Mouse (Mus musculus) CH12.LX (cell line): ENCODE measurements at regions not wholly inside any gene's neighbourhood (a gene's known extent, or its start where the extent isn't known, plus 50 kb on each side); places are given as distances from the start of the nearest gene placed in this dataset.

ENCODE experiments used
- DNase-seq: peaks from one replicate; pipeline ENCODE4 v3.0.0-alpha.2; 2013; ENCODE audit errors: extremely low read depth
- H3K27ac ChIP-seq: 2 replicates; pipeline ENCODE4 v1.5.1; 2012; ENCODE audit warnings: low read depth, mild to moderate bottlenecking, control low read depth, moderate library complexity; ENCODE audit not compliant: insufficient read depth
- H3K27me3 ChIP-seq: replicated peaks from 2 replicates; pipeline ENCODE3; 2012; ENCODE audit warnings: inconsistent platforms
- H3K36me3 ChIP-seq, 2 experiments: replicated peaks in 1 of 2; 2 replicates each; pipeline versions ENCODE3 to v1.6.1; 2012; ENCODE audit warnings: inconsistent platforms in 1 of 2, low read length in 1 of 2, mild to moderate bottlenecking in 1 of 2, mixed read lengths in 1 of 2, moderate library complexity in 1 of 2; ENCODE audit not compliant: control insufficient read depth in 1 of 2, insufficient read depth in 1 of 2
- H3K4me1 ChIP-seq, 2 experiments: 2 replicates each; pipeline ENCODE4 v1.6.1; 2012; ENCODE audit warnings: inconsistent platforms in 1 of 2, moderate library complexity in 1 of 2; ENCODE audit not compliant: insufficient read depth in 2 of 2, control insufficient read depth in 1 of 2
- H3K4me2 ChIP-seq: 2 replicates; pipeline ENCODE4 v1.6.1; 2012; ENCODE audit warnings: low read depth, mild to moderate bottlenecking, control low read depth; ENCODE audit not compliant: poor library complexity, insufficient read depth, severe bottlenecking
- H3K4me3 ChIP-seq, 3 experiments: fragments of 150-350 bp in 1 of 3; sonication (generic) in 1 of 3; replicated peaks in 1 of 3; 2 replicates each; pipeline versions ENCODE3 to v1.5.1; 2011 to 2012; ENCODE audit warnings: low read depth in 2 of 3, low read length in 2 of 3, mild to moderate bottlenecking in 2 of 3, moderate library complexity in 2 of 3, control low read depth in 1 of 3, improper control_type of control experiment in 1 of 3, inconsistent platforms in 1 of 3, mixed read lengths in 1 of 3; ENCODE audit not compliant: poor library complexity in 1 of 3
- H3K79me2 ChIP-seq: replicated peaks from 2 replicates; pipeline ENCODE4 v1.6.1; 2012; ENCODE audit warnings: mild to moderate bottlenecking, moderate library complexity; ENCODE audit not compliant: control insufficient read depth, poor library complexity, insufficient read depth, severe bottlenecking; ENCODE audit errors: extremely low read depth
- H3K9ac ChIP-seq: 2 replicates; pipeline ENCODE4 v1.6.1; 2012; ENCODE audit warnings: low read depth, mild to moderate bottlenecking, control low read depth, moderate library complexity; ENCODE audit not compliant: insufficient read depth
- H3K9me3 ChIP-seq: replicated peaks from 2 replicates; pipeline ENCODE3; 2012; ENCODE audit warnings: low read length, inconsistent platforms, mixed read lengths
- CHD1 ChIP-seq: IDR thresholded peaks from 2 replicates; pipeline ENCODE4 v1.6.1; 2012; ENCODE audit warnings: low read depth, low read length, improper control_type of control experiment, inconsistent platforms
- CHD2 ChIP-seq: IDR thresholded peaks from 2 replicates; pipeline ENCODE4 v1.6.1; 2011; ENCODE audit warnings: low read length, improper control_type of control experiment
- CTCF ChIP-seq, 2 experiments: IDR thresholded peaks in 1 of 2; conservative IDR thresholded peaks in 1 of 2; 2 replicates each; pipeline ENCODE4 v1.5.1; 2011 to 2012; ENCODE audit warnings: low read depth in 2 of 2, low read length in 2 of 2, improper control_type of control experiment in 1 of 2, inconsistent platforms in 1 of 2, mild to moderate bottlenecking in 1 of 2, moderate library complexity in 1 of 2
- E2F4 ChIP-seq: IDR thresholded peaks from 2 replicates; pipeline ENCODE4 v1.6.1; 2011; ENCODE audit warnings: low read depth, low read length, improper control_type of control experiment; ENCODE audit not compliant: insufficient replicate concordance
- ETS1 ChIP-seq: conservative IDR thresholded peaks from 2 replicates; pipeline ENCODE4 v1.6.1; 2012; ENCODE audit warnings: low read depth, mild to moderate bottlenecking, inconsistent platforms, low read length, improper control_type of control experiment, moderate library complexity
- HCFC1 ChIP-seq: IDR thresholded peaks from 2 replicates; pipeline ENCODE4 v1.6.1; 2012; ENCODE audit warnings: low read depth, mild to moderate bottlenecking, inconsistent platforms, low read length, improper control_type of control experiment
- IRF4 ChIP-seq: IDR thresholded peaks from 2 replicates; pipeline ENCODE4 v1.6.1; 2014; ENCODE audit warnings: low read depth, mild to moderate bottlenecking, inconsistent platforms, low read length, improper control_type of control experiment
- JUND ChIP-seq: conservative IDR thresholded peaks from 2 replicates; pipeline ENCODE4 v1.6.1; 2011; ENCODE audit warnings: low read depth, low read length, improper control_type of control experiment
- KAT2A ChIP-seq: IDR thresholded peaks from 2 replicates; pipeline ENCODE4 v1.6.1; 2012; ENCODE audit warnings: low read length, improper control_type of control experiment, inconsistent platforms; ENCODE audit not compliant: insufficient replicate concordance
- MEF2A ChIP-seq: IDR thresholded peaks from 2 replicates; pipeline ENCODE4 v1.6.1; 2014; ENCODE audit warnings: low read depth, mild to moderate bottlenecking, inconsistent platforms, low read length, improper control_type of control experiment, borderline replicate concordance
- MYC ChIP-seq: IDR thresholded peaks from 2 replicates; pipeline ENCODE4 v1.6.1; 2011; ENCODE audit warnings: low read depth, mild to moderate bottlenecking, improper control_type of control experiment, low read length
- NRF1 ChIP-seq: IDR thresholded peaks from 2 replicates; pipeline ENCODE4 v1.6.1; 2014; ENCODE audit warnings: low read depth, mild to moderate bottlenecking, inconsistent platforms, low read length, improper control_type of control experiment, moderate library complexity
- POLR2A ChIP-seq: IDR thresholded peaks from 2 replicates; pipeline ENCODE4 v1.6.1; 2011; ENCODE audit warnings: low read depth, mild to moderate bottlenecking, improper control_type of control experiment, low read length
- POLR2AphosphoS2 ChIP-seq: IDR thresholded peaks from 2 replicates; pipeline ENCODE4 v1.6.1; 2011; ENCODE audit warnings: low read depth, low read length, improper control_type of control experiment
- RAD21 ChIP-seq: IDR thresholded peaks from 2 replicates; pipeline ENCODE4 v1.6.1; 2011; ENCODE audit warnings: low read depth, mild to moderate bottlenecking, low read length, improper control_type of control experiment, moderate library complexity
- RCOR1 ChIP-seq: conservative IDR thresholded peaks from 2 replicates; pipeline ENCODE4 v1.6.1; 2012; ENCODE audit warnings: low read depth, mild to moderate bottlenecking, inconsistent platforms, low read length, improper control_type of control experiment
- SMC3 ChIP-seq: IDR thresholded peaks from 2 replicates; pipeline ENCODE4 v1.6.1; 2011; ENCODE audit warnings: low read depth, low read length, improper control_type of control experiment
- USF1 ChIP-seq: IDR thresholded peaks from 2 replicates; pipeline ENCODE4 v1.6.1; 2014; ENCODE audit warnings: low read depth, mild to moderate bottlenecking, inconsistent platforms, low read length, improper control_type of control experiment
- USF2 ChIP-seq: conservative IDR thresholded peaks from 2 replicates; pipeline ENCODE4 v1.6.1; 2011; ENCODE audit warnings: low read depth, low read length, improper control_type of control experiment
- ZKSCAN1 ChIP-seq: IDR thresholded peaks from 2 replicates; pipeline ENCODE4 v1.6.1; 2012; ENCODE audit warnings: low read depth, inconsistent platforms, low read length, improper control_type of control experiment, borderline replicate concordance
- dilution Hi-C: fragments of 300-500 bp; cut with MboI; formaldehyde crosslinking; loops from 2 replicates; pipeline ENCODE4 v1.14.3; 2020; ENCODE audit warnings: low sequenced_read_pairs; ENCODE audit not compliant: extremely low pct_unique_long_range_greater_than_20kb, extremely low pct_ligation_motif_present
- in situ Hi-C: fragments of 300-500 bp; cut with MboI; formaldehyde crosslinking; loops from 3 replicates; pipeline ENCODE4 v1.14.3; 2019; ENCODE audit warnings: low sequenced_read_pairs, low pct_ligation_motif_present, low pct_unique_long_range_greater_than_20kb, mixed read lengths

DNA sequence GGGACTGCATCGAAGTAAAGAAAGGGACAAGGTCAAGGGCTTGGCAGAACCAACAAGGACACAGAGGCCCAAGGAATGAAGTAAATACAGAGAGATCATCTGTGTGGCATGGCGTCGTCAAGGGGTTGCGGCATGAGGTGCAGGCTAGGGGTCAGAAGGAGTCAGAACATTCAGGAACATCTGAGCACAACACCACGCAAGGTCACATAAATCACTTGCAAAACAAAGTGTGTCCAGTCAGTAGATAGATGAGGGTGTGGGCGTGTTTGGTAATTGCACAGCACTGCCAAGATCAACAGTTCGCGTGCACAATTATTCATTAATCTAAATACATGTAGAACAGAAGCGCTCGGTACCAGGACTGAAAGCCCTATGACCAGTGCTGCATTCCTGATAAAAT lies 52.0 kb upstream of the Zfp648 start:
- no peak for DNase-seq
- peaks cover 0 to 3% of the 10 kb centered on the region in 2 experiments; a peak in 1 of 4 replicates for H3K4me1 ChIP-seq
- no peak overlapping the region for H3K4me2 ChIP-seq
- H3K27ac ChIP-seq, result no peak overlapping the region
- in situ Hi-C loops, result no loop called here
- no peak overlapping the region for H3K4me3 ChIP-seq
- no peaks in the 10 kb centered on the region for H3K79me2 ChIP-seq
- TF ChIP-seq RCOR1, result no peak
- no peak for TF ChIP-seq USF2
- TF ChIP-seq JUND, result no peak
- no peak for TF ChIP-seq IRF4
- TF ChIP-seq KAT2A, result no peak
- no peak for TF ChIP-seq MYC
- TF ChIP-seq POLR2A, result no peak
- no peak for TF ChIP-seq RAD21
- TF ChIP-seq POLR2AphosphoS2, result no peak
- no peak for TF ChIP-seq CHD2
- H3K9ac ChIP-seq, result no peak overlapping the region
- no peaks in the 10 kb centered on the region for H3K9me3 ChIP-seq
- no peaks in the 10 kb centered on the region for H3K36me3 ChIP-seq
- no peaks in the 10 kb centered on the region for H3K27me3 ChIP-seq
- dilution Hi-C loops, result no loop called here

DNA sequence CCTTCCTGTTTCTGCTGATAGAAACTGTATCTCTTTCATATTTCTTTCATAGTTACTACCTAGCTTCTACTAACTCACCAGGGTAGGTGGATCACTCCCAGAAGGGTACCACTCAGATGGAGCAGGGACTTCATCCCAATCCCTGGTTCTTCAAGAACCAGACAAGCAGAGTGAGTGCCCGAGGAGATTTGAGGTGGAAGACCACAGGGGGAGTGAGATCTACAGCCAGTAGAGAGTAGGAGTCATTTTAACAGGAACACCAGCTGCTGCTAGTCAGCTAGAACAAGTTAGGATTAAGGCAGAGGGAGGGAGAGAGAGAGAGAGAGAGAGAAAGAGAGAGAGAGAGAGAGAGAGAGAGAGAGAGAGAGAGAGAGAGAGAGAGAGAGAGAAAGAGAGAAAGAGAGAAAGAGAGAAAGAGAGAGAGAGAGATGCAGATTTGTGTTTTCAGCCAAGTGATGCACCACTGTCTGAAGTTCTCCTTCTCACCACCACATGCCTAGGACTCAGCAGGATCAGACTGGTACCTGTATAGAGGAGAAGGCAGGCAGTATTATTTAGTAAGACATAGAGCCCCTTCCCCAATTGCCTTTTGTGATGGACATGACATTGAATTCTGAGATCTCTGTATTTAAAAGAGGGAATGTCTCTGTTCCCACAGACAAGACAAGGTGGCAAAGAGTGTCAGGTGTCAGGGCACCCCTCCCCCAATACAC lies 51.4 kb upstream of the Zfp648 start:
- H3K4me2 ChIP-seq, result no peak overlapping the region
- no peaks in the 10 kb centered on the region for H3K27me3 ChIP-seq
- no peak overlapping the region for H3K9ac ChIP-seq
- TF ChIP-seq POLR2A (no peak), ETS1 (no peak), CHD1 (no peak), CTCF (conservative IDR thresholded peaks at IDR 0.05 in 1 of 2, IDR thresholded peaks at IDR 0.05 in 1 of 2; ENCODE audit: low read depth in 2 of 2, low read length in 2 of 2) (no peak), NRF1 (no peak), MYC (no peak), KAT2A (no peak), E2F4 (no peak), ZKSCAN1 (no peak), MEF2A (no peak), HCFC1 (no peak), SMC3 (no peak), USF1 (no peak)
- no peak for DNase-seq
- no peak overlapping the region for H3K4me3 ChIP-seq
- no peaks in the 10 kb centered on the region for H3K36me3 ChIP-seq
- H3K9me3 ChIP-seq, result no peaks in the 10 kb centered on the region
- no peaks in the 10 kb centered on the region for H3K79me2 ChIP-seq
- no peak overlapping the region for H3K27ac ChIP-seq
- in situ Hi-C loops (no loop called here), dilution Hi-C loops (no loop called here)
- H3K4me1 ChIP-seq, result peaks cover 0 to 3% of the 10 kb centered on the region in 2 experiments; a peak in 1 of 4 replicates
